Mouse (Mus musculus) C2C12 (cell line): ENCODE measurements around the gene Ttc23.

Experiments
- CEBPB ChIP-seq: IDR thresholded peaks from one replicate; pipeline ENCODE4 v1.6.1; 2011; ENCODE audit warnings: low read depth, mild to moderate bottlenecking, control low read depth, moderate library complexity
- CTCF ChIP-seq: IDR thresholded peaks from one replicate; pipeline ENCODE4 v1.5.1; 2011; ENCODE audit not compliant: control insufficient read depth, insufficient read depth, insufficient read length
- FOSL1 ChIP-seq: IDR thresholded peaks from one replicate; pipeline ENCODE4 v1.8.0; 2011; ENCODE audit warnings: mild to moderate bottlenecking, low read length; ENCODE audit not compliant: poor library complexity, insufficient read depth, severe bottlenecking
- MAX ChIP-seq: IDR thresholded peaks from one replicate; pipeline ENCODE4 v1.6.1; 2011; ENCODE audit warnings: mild to moderate bottlenecking, control low read depth
- MYOD1 ChIP-seq: IDR thresholded peaks from one replicate; pipeline ENCODE4 v1.6.1; 2011; ENCODE audit warnings: low read depth; ENCODE audit not compliant: control insufficient read depth, insufficient read length
- USF1 ChIP-seq: IDR thresholded peaks from one replicate; pipeline ENCODE4 v1.6.1; 2011; ENCODE audit warnings: low read depth, mild to moderate bottlenecking, control low read depth, moderate library complexity

- TF ChIP-seq USF1 (no peak), CTCF (no peak), MAX (no peak), MYOD1 (no peak), FOSL1 (no peak), CEBPB (no peak)
Observed at GRCm38 (mm10) chr7:67689793-67690192, 42.6 kb downstream of the Ttc23 start.
